In the genomic region with DNA sequence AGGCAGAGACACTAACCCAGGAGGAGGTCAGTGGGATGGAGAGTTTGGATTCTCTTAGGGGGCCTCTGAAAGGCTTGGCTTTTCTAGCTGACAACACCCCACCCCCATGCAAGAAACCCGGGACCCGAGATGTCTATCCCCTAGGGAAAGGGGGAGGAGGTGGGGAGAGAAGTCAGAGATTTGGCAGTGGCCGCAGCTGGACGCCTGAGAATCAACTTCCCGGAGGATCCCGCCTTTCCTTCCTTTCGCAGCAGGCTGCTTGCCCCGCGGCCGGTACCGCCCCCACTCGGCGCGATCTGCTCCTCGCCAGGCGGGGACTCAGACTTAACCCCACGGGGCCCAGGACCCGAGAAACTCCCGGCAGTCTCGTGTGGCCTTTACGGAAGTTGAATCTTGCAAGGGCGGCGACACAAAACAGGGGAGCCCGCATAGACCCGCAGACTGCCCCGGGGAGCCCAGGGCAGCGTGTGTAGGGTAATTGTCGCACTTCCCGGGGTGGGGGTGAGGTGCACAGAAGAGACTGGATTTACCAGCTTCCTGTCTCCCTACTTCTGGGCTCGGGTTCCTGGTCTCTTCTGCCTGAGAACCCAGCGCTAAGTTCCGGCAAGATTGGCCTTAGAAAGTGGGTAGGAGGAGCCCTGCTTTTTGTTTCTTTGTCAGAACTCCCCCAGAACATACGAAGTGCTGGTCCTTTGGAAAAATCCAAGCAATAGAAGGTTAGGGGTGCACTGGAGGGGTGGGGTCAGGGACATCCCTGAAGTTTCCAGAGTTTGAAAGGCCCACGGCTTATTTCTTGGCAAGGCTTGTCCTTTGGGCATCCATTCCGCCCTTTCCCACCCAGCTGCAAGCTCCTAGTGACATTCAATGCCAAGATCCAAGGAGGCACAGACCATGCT, we compare ENCODE assay signal across 7 mouse cellular contexts. TPM values are rescaled to one million over a fixed set of nuclear protein-coding genes. Genes with fewer than 3 reads are reported as not detected.
DNase-seq lines count a peak whose midpoint lies in the region; ATAC-seq and TF ChIP-seq lines count a peak whose summit lies in the region.

No protein-coding gene starts in this region.

- no peak overlapping the region for H3K9ac ChIP-seq in forebrain, embryonic 15.5 days (replicated peaks)
- no peak overlapping the region for H3K9ac ChIP-seq in lung, embryonic 14.5 days
- peak overlapping the region; percentile 37; the same call in 1 of the 2 replicates for H3K9ac ChIP-seq in stomach, embryonic 14.5 days (replicated peaks; ENCODE audit: low read depth, low read length)

- peak overlapping the region; percentile 40 for H3K4me3 ChIP-seq in forebrain, embryonic 15.5 days
- H3K4me3 ChIP-seq in lung, embryonic 14.5 days (ENCODE audit: low read depth, low read length), result peak overlapping the region; percentile 42
- peak overlapping the region; percentile 44 for H3K4me3 ChIP-seq in stomach, embryonic 14.5 days (ENCODE audit: low read depth, low read length)

- peaks cover 24% of the 10 kb centered on the region for H3K4me1 ChIP-seq in forebrain, embryonic 15.5 days
- 0 out of 2 replicates have a peak, but pooled peaks cover 3% of the 10 kb centered on the region for H3K4me1 ChIP-seq in lung, embryonic 14.5 days (ENCODE audit: insufficient read depth)
- peaks cover 13% of the 10 kb centered on the region for H3K4me1 ChIP-seq in stomach, embryonic 14.5 days (ENCODE audit: control insufficient read depth, insufficient read depth, low read length)

- WGBS in forebrain, embryonic 15.5 days, result under 1% methylated on average over 35 of the region's 35 CpGs
- under 1% methylated on average over 34 of the region's 35 CpGs for WGBS in lung, embryonic 14.5 days
- WGBS in stomach, embryonic 14.5 days, result 3% methylated on average over 35 of the region's 35 CpGs

- H3K27me3 ChIP-seq in forebrain, embryonic 15.5 days, result peaks cover 91% of the 10 kb centered on the region
- peaks cover 96% of the 10 kb centered on the region for H3K27me3 ChIP-seq in lung, embryonic 14.5 days (ENCODE audit: insufficient read depth, low read length)
- peaks cover 41% of the 10 kb centered on the region for H3K27me3 ChIP-seq in stomach, embryonic 14.5 days (ENCODE audit: control insufficient read depth, insufficient read depth, low read length)

- no peak for ATAC-seq in forebrain, embryonic 15.5 days (replicated peaks)
- peak; percentile 26 for ATAC-seq in lung, embryonic 14.5 days (ENCODE audit: insufficient read depth)
- ATAC-seq in stomach, embryonic 14.5 days (ENCODE audit: insufficient number of reproducible peaks, insufficient read depth, low FRiP score, low read depth), result peak; percentile 20; the same call in 1 of the 2 replicates

- TF ChIP-seq CTCF in lung, embryonic 14.5 days (IDR thresholded peaks at IDR 0.05; ENCODE audit: low read depth), result peak; percentile 20

- intact Hi-C loops in heart, postnatal 36 days (cut with DNase I), result no loop called here

- H3K27ac ChIP-seq in forebrain, embryonic 15.5 days (replicated peaks), result no peak overlapping the region
- no peak overlapping the region for H3K27ac ChIP-seq in lung, embryonic 14.5 days (ENCODE audit: low read depth)
- H3K27ac ChIP-seq in stomach, embryonic 14.5 days (ENCODE audit: low read length), result peak overlapping the region; percentile 87

- no peaks in the 10 kb centered on the region for H3K36me3 ChIP-seq in forebrain, embryonic 15.5 days
- H3K36me3 ChIP-seq in lung, embryonic 14.5 days (ENCODE audit: insufficient read depth), result no peaks in the 10 kb centered on the region
- no peaks in the 10 kb centered on the region for H3K36me3 ChIP-seq in stomach, embryonic 14.5 days (ENCODE audit: control insufficient read depth, insufficient read depth, low read length)

- DNase-seq in embryo, embryonic 10 days (ENCODE audit: low spot score), result peak; percentile 47
- peak; percentile 57 to 60 for DNase-seq in heart, postnatal 36 days
- DNase-seq in lung, embryonic 14.5 days, result peak; percentile 66
- DNase-seq in T-cell, adult 2 months (ENCODE audit: low spot score), result no peak
- no peak for DNase-seq in layer of hippocampus, adult 18-20 months (ENCODE audit: low spot score in 2 of 2)

- no peaks in the 10 kb centered on the region for H3K9me3 ChIP-seq in forebrain, embryonic 15.5 days
- H3K9me3 ChIP-seq in lung, embryonic 14.5 days (ENCODE audit: low read depth, low read length), result no peaks in the 10 kb centered on the region
- H3K9me3 ChIP-seq in stomach, embryonic 14.5 days (ENCODE audit: control insufficient read depth, low read depth, low read length), result no peaks in the 10 kb centered on the region

- H3K4me2 ChIP-seq in forebrain, embryonic 15.5 days (replicated peaks), result peak overlapping the region; percentile 67
- H3K4me2 ChIP-seq in lung, embryonic 14.5 days, result peak overlapping the region; percentile 84
- peak overlapping the region; percentile 76 for H3K4me2 ChIP-seq in stomach, embryonic 14.5 days (replicated peaks; ENCODE audit: low read depth, low read length)

RNA-seq across cellular contexts. Expression of gene Six2, which starts 1.1 kb away (rescaled TPM):
- 0.08 and 0.49 TPM in 2 replicates for polyA plus RNA-seq in forebrain, embryonic 15.5 days (2015; fragmentation: Nextera tagmentation; extraction: Ambion mirVana)
- total RNA-seq in heart, postnatal 36 days (2021), result under 1 TPM; 0.30 to 0.33 TPM
- 0.26 TPM in 1 of 2 replicates, not detected in the other for polyA plus RNA-seq in lung, embryonic 14.5 days (2014; fragmentation: Nextera tagmentation; extraction: Ambion mirVana)
- 7.6 and 8.9 TPM in 2 replicates for polyA plus RNA-seq in stomach, embryonic 14.5 days (2014; fragmentation: Nextera tagmentation; extraction: Ambion mirVana)
- total RNA-seq in layer of hippocampus, adult 18-20 months (2021), result under 1 TPM; 0.17 to 0.30 TPM

Comparison
In these comparisons a context has a peak if more than half of its experiments do, and no peak if none do; other contexts are left out.
1. DNase-seq: peak in embryo, embryonic 10 days (single experiment), heart, postnatal 36 days (2 of 2) and lung, embryonic 14.5 days (single experiment); none in T-cell, adult 2 months (single experiment) and layer of hippocampus, adult 18-20 months (0 of 2).
2. Peak in every context shown above with its lines, with median percentiles within 50 percentile points of each other: H3K4me2 ChIP-seq and H3K4me3 ChIP-seq.